Mouse (Mus musculus): Measurements from ENCODE around the gene Abo. TPM values are rescaled to one million over a fixed set of nuclear protein-coding genes. Genes with fewer than 3 reads are reported as not detected.

The Abo gene
- polyA plus RNA-seq (2014; fragmentation: Illumina TruSeq; extraction: RNeasy Lipid Tissue Mini Kit (QIAGEN cat#74804); ENCODE audit: low read depth, low replicate concordance) = 5.7 TPM

GRCm38 (mm10) chr2:26864879-26865278, at the start of gene Abo:
Gene Abo, minus strand, starts transcription at chr2:26864979.

DNA sequence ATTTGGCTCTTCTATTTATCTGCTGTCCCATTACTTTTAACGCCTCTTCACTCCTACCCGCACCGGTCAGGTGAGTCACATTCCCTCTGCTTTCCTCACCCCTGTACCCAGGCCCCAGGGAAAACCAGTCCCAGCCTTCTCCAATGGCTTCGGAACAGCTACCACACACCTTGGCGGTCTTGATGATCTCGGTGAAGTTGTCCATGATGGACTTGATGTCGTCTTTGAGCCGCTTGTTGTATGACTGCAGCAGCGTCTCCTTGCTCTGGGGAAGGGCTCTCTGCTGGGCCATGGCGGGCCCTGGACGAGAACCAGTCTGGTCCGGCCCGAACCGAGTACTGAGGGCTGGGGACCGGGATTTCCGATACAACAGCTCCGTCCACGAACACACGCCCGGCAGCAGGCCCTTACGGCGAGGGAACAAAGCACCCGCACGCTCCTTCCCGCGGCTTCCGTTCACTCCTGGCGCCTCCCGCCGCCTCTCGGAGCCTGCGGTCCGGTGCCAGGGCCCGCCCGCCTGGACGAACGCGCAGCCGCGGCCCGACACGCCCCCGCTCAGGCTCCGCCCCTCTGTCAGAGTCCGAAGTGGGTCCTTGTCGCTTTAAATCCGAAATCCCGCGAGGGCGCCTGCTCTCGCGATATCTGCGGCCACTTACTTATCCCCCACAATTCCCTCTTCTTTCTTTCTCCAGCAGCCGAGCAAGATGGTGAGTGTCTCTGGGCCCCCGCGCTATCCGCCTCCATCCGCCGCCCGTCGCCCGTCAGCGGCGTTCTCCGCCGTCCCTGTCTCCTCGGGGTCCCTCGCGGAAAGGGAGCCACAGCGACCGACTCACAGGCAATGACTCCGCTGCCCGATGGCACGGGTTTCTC, 45.6 kb upstream of the Abo start, which contains the start of the genes Med22 and Rpl7a:
Gene Med22, minus strand, starts transcription at position 554 of the 870 bp plus-strand sequence.
Gene Rpl7a, plus strand, starts transcription at position 641 of the 870 bp plus-strand sequence.

GRCm38 (mm10) chr2:26902467-26903220, 37.9 kb upstream of the Abo start, which contains the start of gene Surf6:
Gene Surf6, minus strand, starts transcription at chr2:26902879.

Other genes starting within 250 kb of the Abo start
- not detected for gene Fam69b, start 236.5 kb downstream of the Abo start, polyA plus RNA-seq (2014; fragmentation: Illumina TruSeq; extraction: RNeasy Lipid Tissue Mini Kit (QIAGEN cat#74804); ENCODE audit: low read depth, low replicate concordance)
- not detected for gene Lcn4, start 193.7 kb downstream of the Abo start, polyA plus RNA-seq (2014; fragmentation: Illumina TruSeq; extraction: RNeasy Lipid Tissue Mini Kit (QIAGEN cat#74804); ENCODE audit: low read depth, low replicate concordance)
- 11.2 TPM for gene Surf6, start 37.9 kb upstream of the Abo start, polyA plus RNA-seq (2014; fragmentation: Illumina TruSeq; extraction: RNeasy Lipid Tissue Mini Kit (QIAGEN cat#74804); ENCODE audit: low read depth, low replicate concordance)
- gene Med22, start 45.7 kb upstream of the Abo start, polyA plus RNA-seq (2014; fragmentation: Illumina TruSeq; extraction: RNeasy Lipid Tissue Mini Kit (QIAGEN cat#74804); ENCODE audit: low read depth, low replicate concordance) = 8.1 TPM
- gene Rpl7a, start 45.8 kb upstream of the Abo start, polyA plus RNA-seq (2014; fragmentation: Illumina TruSeq; extraction: RNeasy Lipid Tissue Mini Kit (QIAGEN cat#74804); ENCODE audit: low read depth, low replicate concordance) = 58.1 TPM
- gene Surf2, start 51.4 kb upstream of the Abo start, polyA plus RNA-seq (2014; fragmentation: Illumina TruSeq; extraction: RNeasy Lipid Tissue Mini Kit (QIAGEN cat#74804); ENCODE audit: low read depth, low replicate concordance) = 10.4 TPM
- 55.3 TPM for gene Surf1, start 51.6 kb upstream of the Abo start, polyA plus RNA-seq (2014; fragmentation: Illumina TruSeq; extraction: RNeasy Lipid Tissue Mini Kit (QIAGEN cat#74804); ENCODE audit: low read depth, low replicate concordance)
- 77.8 TPM for gene Surf4, start 68.9 kb upstream of the Abo start, polyA plus RNA-seq (2014; fragmentation: Illumina TruSeq; extraction: RNeasy Lipid Tissue Mini Kit (QIAGEN cat#74804); ENCODE audit: low read depth, low replicate concordance)
- not detected for gene Stkld1, start 69.1 kb upstream of the Abo start, polyA plus RNA-seq (2014; fragmentation: Illumina TruSeq; extraction: RNeasy Lipid Tissue Mini Kit (QIAGEN cat#74804); ENCODE audit: low read depth, low replicate concordance)
- gene Rexo4, start 99.4 kb upstream of the Abo start, polyA plus RNA-seq (2014; fragmentation: Illumina TruSeq; extraction: RNeasy Lipid Tissue Mini Kit (QIAGEN cat#74804); ENCODE audit: low read depth, low replicate concordance) = 56.8 TPM
- gene Adamts13, start 108.4 kb upstream of the Abo start, polyA plus RNA-seq (2014; fragmentation: Illumina TruSeq; extraction: RNeasy Lipid Tissue Mini Kit (QIAGEN cat#74804); ENCODE audit: low read depth, low replicate concordance) = 0.16 TPM
- 25.0 TPM for gene Cacfd1, start 144.9 kb upstream of the Abo start, polyA plus RNA-seq (2014; fragmentation: Illumina TruSeq; extraction: RNeasy Lipid Tissue Mini Kit (QIAGEN cat#74804); ENCODE audit: low read depth, low replicate concordance)
- gene Slc2a6, start 163.0 kb upstream of the Abo start, polyA plus RNA-seq (2014; fragmentation: Illumina TruSeq; extraction: RNeasy Lipid Tissue Mini Kit (QIAGEN cat#74804); ENCODE audit: low read depth, low replicate concordance) = not detected
- not detected for gene Mymk, start 207.2 kb upstream of the Abo start, polyA plus RNA-seq (2014; fragmentation: Illumina TruSeq; extraction: RNeasy Lipid Tissue Mini Kit (QIAGEN cat#74804); ENCODE audit: low read depth, low replicate concordance)
- gene Adamtsl2, start 214.4 kb upstream of the Abo start, polyA plus RNA-seq (2014; fragmentation: Illumina TruSeq; extraction: RNeasy Lipid Tissue Mini Kit (QIAGEN cat#74804); ENCODE audit: low read depth, low replicate concordance) = not detected

Data from sigmoid colon, adult 10 weeks (tissue).